Mouse (Mus musculus): ENCODE data around the gene Ccdc141.

The Ccdc141 gene

GRCm38 (mm10) chr2:76972051-76972450, 198.4 kb downstream of the Ccdc141 start:
- CTCF ChIA-PET: no interaction called here

GRCm38 (mm10) chr2:76971069-76971468, 199.4 kb downstream of the Ccdc141 start:
- CTCF ChIA-PET: interaction anchor here (0.6 kb wide), 1 partner anchor 73 kb away, joined by 3 read pairs; no protein-coding TSS in a partner anchor

- CTCF ChIA-PET: interaction anchor here (0.6 kb wide), 1 partner anchor 74 kb away, joined by 3 read pairs; no protein-coding TSS in a partner anchor
Observed at GRCm38 (mm10) chr2:76970669-76971068, 199.8 kb downstream of the Ccdc141 start.

- CTCF ChIA-PET: no interaction called here
Observed at GRCm38 (mm10) chr2:76970204-76970603, 200.2 kb downstream of the Ccdc141 start.

- CTCF ChIA-PET: no interaction called here
Observed at GRCm38 (mm10) chr2:76969637-76970036, 200.8 kb downstream of the Ccdc141 start.

GRCm38 (mm10) chr2:76968919-76969318, 201.5 kb downstream of the Ccdc141 start:
- CTCF ChIA-PET: no interaction called here

- CTCF ChIA-PET: no interaction called here
Observed at GRCm38 (mm10) chr2:76966582-76966981, 203.9 kb downstream of the Ccdc141 start.

GRCm38 (mm10) chr2:76966013-76966412, 204.4 kb downstream of the Ccdc141 start:
- CTCF ChIA-PET: no interaction called here

GRCm38 (mm10) chr2:76965542-76965941, 204.9 kb downstream of the Ccdc141 start:
- CTCF ChIA-PET: no interaction called here

- CTCF ChIA-PET: no interaction called here
Observed at GRCm38 (mm10) chr2:76962045-76962432, 208.4 kb downstream of the Ccdc141 start.

- CTCF ChIA-PET: no interaction called here
Observed at GRCm38 (mm10) chr2:76961420-76962044, 208.9 kb downstream of the Ccdc141 start.

Measured in spleen, embryonic (tissue).